Comparison of ENCODE assay signal across 9 mouse cellular contexts in the genomic region with DNA sequence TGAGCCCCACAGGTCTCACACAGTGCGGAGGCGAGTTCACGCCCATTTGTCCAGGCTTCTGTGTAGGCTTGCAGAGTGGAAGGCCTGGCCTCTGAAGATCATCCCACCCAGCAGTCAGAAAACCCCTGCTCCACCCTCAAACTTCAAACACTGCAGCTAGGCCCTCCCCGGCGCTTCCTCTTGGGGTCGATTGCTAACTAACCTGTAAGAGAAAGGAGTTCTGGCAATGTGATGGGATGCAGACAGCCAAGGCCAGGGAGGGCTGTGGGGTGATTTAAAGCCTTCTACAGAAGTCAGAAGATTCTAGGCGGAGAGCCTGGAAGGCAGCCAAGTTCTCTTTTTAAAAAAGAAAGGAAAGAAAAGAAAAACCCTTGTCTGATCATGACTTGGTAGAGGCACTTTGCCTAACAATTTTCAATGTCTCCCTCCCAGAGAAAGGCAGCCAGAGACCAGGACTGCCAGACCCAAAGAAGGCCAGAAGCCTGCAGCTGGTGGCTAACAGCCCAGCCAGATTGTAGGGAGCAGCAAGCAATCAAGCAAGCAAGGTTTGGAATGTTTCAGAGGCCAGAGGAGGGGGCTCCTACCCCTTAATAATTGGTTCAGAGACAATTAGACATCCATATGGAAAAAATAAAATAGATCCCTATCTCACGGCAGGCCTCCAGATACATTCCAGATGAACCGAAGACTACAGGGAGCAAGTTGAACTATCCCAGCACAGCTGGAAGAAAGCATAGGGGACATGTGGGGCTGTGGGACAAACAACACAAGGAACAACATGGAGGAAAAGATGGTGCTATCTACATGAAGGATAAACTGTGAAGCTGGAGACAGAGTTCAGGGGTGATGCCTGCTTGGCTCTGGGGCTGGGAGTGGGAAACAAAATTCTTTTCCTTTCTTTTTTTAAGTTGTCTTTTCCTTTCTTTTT. TPM values are rescaled to one million over a fixed set of nuclear protein-coding genes. Genes with fewer than 3 reads are reported as not detected.
DNase-seq lines count a peak whose midpoint lies in the region; ATAC-seq lines count a peak whose summit lies in the region.
"Had no signal": no experiment of that assay in that cellular context is flagged by ENCODE, and none has a peak within 500 bp of the region (broad histone marks: within the 10 kb centered on the region; RNA-seq: fewer than 3 reads in every experiment).

No protein-coding gene starts in this region.

- peak overlapping the region; percentile 36 for H3K27ac ChIP-seq in midbrain, embryonic 13.5 days

- H3K4me3 ChIP-seq in midbrain, embryonic 13.5 days (replicated peaks), result no peak overlapping the region

- 63% methylated on average over 9 of the region's 9 CpGs for WGBS in midbrain, embryonic 13.5 days

- H3K9ac ChIP-seq in midbrain, embryonic 13.5 days (replicated peaks), result no peak overlapping the region

- H3K4me1 ChIP-seq in midbrain, embryonic 13.5 days (replicated peaks), result peaks cover 20% of the 10 kb centered on the region

- ATAC-seq in midbrain, embryonic 13.5 days, result no peak
- no peak for ATAC-seq in granulocyte monocyte progenitor cell, adult 5-6 weeks (replicated peaks; ENCODE audit: poor library complexity, severe bottlenecking)

- no peaks in the 10 kb centered on the region; the same call in 1 of the 2 replicates for H3K27me3 ChIP-seq in midbrain, embryonic 13.5 days

- no peaks in the 10 kb centered on the region for H3K9me3 ChIP-seq in midbrain, embryonic 13.5 days

- H3K36me3 ChIP-seq in midbrain, embryonic 13.5 days, result no peaks in the 10 kb centered on the region

- no peak overlapping the region for H3K4me2 ChIP-seq in midbrain, embryonic 13.5 days (replicated peaks)

- peak; percentile 50 for DNase-seq in kidney, postnatal 14 days
- no peak for DNase-seq in kidney, adult 11 months
- DNase-seq in adrenal gland, postnatal 25 days, result peak; percentile 38
- peak; percentile 54 for DNase-seq in gastrocnemius, postnatal 25 days
- no peak for DNase-seq in right cerebral cortex, postnatal 4 days
- no peak for DNase-seq in spleen, adult 18-20 months

RNA-seq across cellular contexts. Expression of a gene that starts 6.3 kb away (rescaled TPM):
- 5.7 and 6.4 TPM in 2 replicates for total RNA-seq in adrenal gland, postnatal 25 days (2021)
- total RNA-seq in gastrocnemius, postnatal 25 days (2021), result 1 to 10 TPM; 2.7 to 2.8 TPM
- polyA plus RNA-seq in midbrain, embryonic 13.5 days (2015; fragmentation: Nextera tagmentation; extraction: Ambion mirVana), result 29.8 and 31.6 TPM in 2 replicates
- not detected in 2 replicates for total RNA-seq in granulocyte monocyte progenitor cell, adult 5-6 weeks (2014; fragmentation: Nextera tagmentation)
- not detected in 2 replicates for total RNA-seq in granulocyte monocyte progenitor cell, adult 5-6 weeks (2017)

RNA-seq across cellular contexts. Expression of a gene that starts 20.9 kb away (rescaled TPM):
- total RNA-seq in adrenal gland, postnatal 25 days (2021), result 6.6 and 9.1 TPM in 2 replicates
- 1 to 10 TPM in 1 of 2 experiments, under 1 TPM in 1; 0.99 to 2.2 TPM for total RNA-seq in gastrocnemius, postnatal 25 days (2021)
- 1.3 and 1.5 TPM in 2 replicates for polyA plus RNA-seq in midbrain, embryonic 13.5 days (2015; fragmentation: Nextera tagmentation; extraction: Ambion mirVana)
- total RNA-seq in granulocyte monocyte progenitor cell, adult 5-6 weeks (2014; fragmentation: Nextera tagmentation), result 0.41 and 0.83 TPM in 2 replicates
- total RNA-seq in granulocyte monocyte progenitor cell, adult 5-6 weeks (2017), result 0.36 and 0.65 TPM in 2 replicates

RNA-seq across cellular contexts. Expression of a gene that starts 21.7 kb away (rescaled TPM):
- total RNA-seq in adrenal gland, postnatal 25 days (2021), result 31.1 and 36.4 TPM in 2 replicates
- 10 to 100 TPM; 18.4 to 24.0 TPM for total RNA-seq in gastrocnemius, postnatal 25 days (2021)
- 7.3 and 8.1 TPM in 2 replicates for polyA plus RNA-seq in midbrain, embryonic 13.5 days (2015; fragmentation: Nextera tagmentation; extraction: Ambion mirVana)
- total RNA-seq in granulocyte monocyte progenitor cell, adult 5-6 weeks (2014; fragmentation: Nextera tagmentation), result 1.4 TPM in 1 of 2 replicates, not detected in the other
- 0.47 TPM in 1 of 2 replicates, not detected in the other for total RNA-seq in granulocyte monocyte progenitor cell, adult 5-6 weeks (2017)

RNA-seq across cellular contexts. Expression of a gene that starts 25.8 kb away (rescaled TPM):
- total RNA-seq in adrenal gland, postnatal 25 days (2021), result 0.18 TPM in 1 of 2 replicates, not detected in the other
- total RNA-seq in gastrocnemius, postnatal 25 days (2021), result not detected
- polyA plus RNA-seq in midbrain, embryonic 13.5 days (2015; fragmentation: Nextera tagmentation; extraction: Ambion mirVana), result 0.19 and 0.38 TPM in 2 replicates
- total RNA-seq in granulocyte monocyte progenitor cell, adult 5-6 weeks (2014; fragmentation: Nextera tagmentation), result not detected in 2 replicates
- total RNA-seq in granulocyte monocyte progenitor cell, adult 5-6 weeks (2017), result 0.09 TPM in 1 of 2 replicates, not detected in the other
- polyA plus RNA-seq: heart, embryonic 14.5 days had no signal

RNA-seq across cellular contexts. Expression of a gene that starts 29.7 kb away (rescaled TPM):
- 42.1 and 50.1 TPM in 2 replicates for total RNA-seq in adrenal gland, postnatal 25 days (2021)
- total RNA-seq in gastrocnemius, postnatal 25 days (2021), result 10 to 100 TPM; 22.8 to 23.4 TPM
- polyA plus RNA-seq in midbrain, embryonic 13.5 days (2015; fragmentation: Nextera tagmentation; extraction: Ambion mirVana), result 89.4 and 91.0 TPM in 2 replicates
- 27.6 and 53.4 TPM in 2 replicates for total RNA-seq in granulocyte monocyte progenitor cell, adult 5-6 weeks (2014; fragmentation: Nextera tagmentation)
- total RNA-seq in granulocyte monocyte progenitor cell, adult 5-6 weeks (2017), result 25.8 and 43.7 TPM in 2 replicates

Comparison
In these comparisons a context has a peak if more than half of its experiments do, and no peak if none do; other contexts are left out.
1. DNase-seq: peak in kidney, postnatal 14 days (single experiment), adrenal gland, postnatal 25 days (single experiment) and gastrocnemius, postnatal 25 days (single experiment); none in kidney, adult 11 months (single experiment), right cerebral cortex, postnatal 4 days (single experiment) and spleen, adult 18-20 months (0 of 2).
2. RNA of a gene that starts 21.7 kb away (total RNA-seq): 31.1 to 36.4 TPM in adrenal gland, postnatal 25 days and 18.4 to 24.0 TPM in gastrocnemius, postnatal 25 days; 0.47 to 1.4 TPM in granulocyte monocyte progenitor cell, adult 5-6 weeks; every median in the first group is over 4 times any median in the second.